Mouse (Mus musculus): Measurements from ENCODE around the gene Midn.
"Not testable (repeated sequence)": the region's sequence is repeated elsewhere in the genome, so short reads cannot be mapped to it uniquely, and the experiment has no call there.

Gene Midn

GRCm38 (mm10) chr10:80159021-80159560, 11.0 kb downstream of the Midn start:
- peak; percentile 74 for DNase-seq

- DNase-seq = peak; percentile 100
These were observed 11.7 kb downstream of the Midn start for GRCm38 (mm10) chr10:80159561-80160454.

- DNase-seq = peak; percentile 83
These were observed 12.6 kb downstream of the Midn start for GRCm38 (mm10) chr10:80160455-80161371.

GRCm38 (mm10) chr10:80161522-80162242, 13.6 kb downstream of the Midn start:
- DNase-seq = peak; percentile 83

- no peak for DNase-seq
These were observed 14.2 kb downstream of the Midn start for GRCm38 (mm10) chr10:80162243-80162608.

GRCm38 (mm10) chr10:80162716-80163299, 14.7 kb downstream of the Midn start:
- no peak for DNase-seq

- no peak for DNase-seq
These were observed 15.6 kb downstream of the Midn start for GRCm38 (mm10) chr10:80163721-80164120.

GRCm38 (mm10) chr10:80164161-80164997, 16.3 kb downstream of the Midn start:
- DNase-seq = peak; percentile 32

GRCm38 (mm10) chr10:80164998-80165344, 16.9 kb downstream of the Midn start:
- DNase-seq = peak; percentile 97

GRCm38 (mm10) chr10:80165392-80166128, 17.5 kb downstream of the Midn start, which contains the start of gene Cirbp:
Cirbp (plus strand) TSS chr10:80165985.
- peak; percentile 66 for DNase-seq

- not testable (repeated sequence) for DNase-seq
These were observed 18.1 kb downstream of the Midn start for GRCm38 (mm10) chr10:80166136-80166535.

GRCm38 (mm10) chr10:80167460-80168037, 19.5 kb downstream of the Midn start:
- DNase-seq = peak; percentile 100

- peak; percentile 97 for DNase-seq
These were observed 20.1 kb downstream of the Midn start for GRCm38 (mm10) chr10:80168038-80168661.

- DNase-seq = no peak
These were observed 21.0 kb downstream of the Midn start for GRCm38 (mm10) chr10:80169070-80169469.

GRCm38 (mm10) chr10:80169651-80170050, 21.6 kb downstream of the Midn start:
- no peak for DNase-seq

- no peak for DNase-seq
These were observed 22.0 kb downstream of the Midn start for GRCm38 (mm10) chr10:80170052-80170451.

- no peak for DNase-seq
These were observed 22.5 kb downstream of the Midn start for GRCm38 (mm10) chr10:80170601-80171021.

GRCm38 (mm10) chr10:80171252-80171651, 23.2 kb downstream of the Midn start:
- no peak for DNase-seq

- DNase-seq = no peak
These were observed 23.9 kb downstream of the Midn start for GRCm38 (mm10) chr10:80171760-80172526.
